Comparison of ENCODE assay signal across 10 mouse cellular contexts in genomic region chr6:39241421-39241891, GRCm38 (mm10). TPM values are rescaled to one million over a fixed set of nuclear protein-coding genes. Genes with fewer than 3 reads are reported as not detected.
DNase-seq lines count a peak whose midpoint lies in the region; ATAC-seq lines count a peak whose summit lies in the region.
"Had no signal": no experiment of that assay in that cellular context is flagged by ENCODE, and none has a peak within 500 bp of the region (broad histone marks: within the 10 kb centered on the region; RNA-seq: fewer than 3 reads in every experiment).

No protein-coding gene starts in this region.

- H3K36me3 ChIP-seq in hindbrain, embryonic 14.5 days (replicated peaks; ENCODE audit: control insufficient read depth, insufficient read depth) = no peaks in the 10 kb centered on the region
- H3K36me3 ChIP-seq in hindbrain, embryonic 16.5 days (ENCODE audit: control insufficient read depth, insufficient read depth, low read length) = no peaks in the 10 kb centered on the region

- no peak overlapping the region for H3K4me3 ChIP-seq in hindbrain, embryonic 14.5 days (replicated peaks; ENCODE audit: low read length)
- no peak overlapping the region for H3K4me3 ChIP-seq in hindbrain, embryonic 16.5 days (ENCODE audit: low read length)
- H3K4me3 ChIP-seq: myocyte had no signal

- H3K27me3 ChIP-seq in hindbrain, embryonic 14.5 days (ENCODE audit: control insufficient read depth, insufficient read depth, low read length) = no peaks in the 10 kb centered on the region
- H3K27me3 ChIP-seq in hindbrain, embryonic 16.5 days (replicated peaks; ENCODE audit: control insufficient read depth, insufficient read depth, low read length) = no peaks in the 10 kb centered on the region

- no peak for DNase-seq in hindbrain, embryonic 14.5 days (ENCODE audit: low spot score)
- peak; percentile 45 to 48 for DNase-seq in B cell, adult 2 months
- DNase-seq in adipocyte (ENCODE audit: low spot score) = peak; percentile 89
- DNase-seq in layer of hippocampus, postnatal 10 days (ENCODE audit: low spot score in 2 of 2) = peak; percentile 26 to 29
- no peak for DNase-seq in urinary bladder, postnatal 10 days (ENCODE audit: low spot score)
- no peak for DNase-seq in cerebellum, adult 8-10 months
- no peak for DNase-seq in cerebellum, postnatal 36 days
- DNase-seq: gastrocnemius, postnatal 25 days had no signal

- peaks cover 17% of the 10 kb centered on the region for H3K4me1 ChIP-seq in hindbrain, embryonic 14.5 days (replicated peaks; ENCODE audit: control insufficient read depth, insufficient read depth, low read length)
- peaks cover 16% of the 10 kb centered on the region for H3K4me1 ChIP-seq in hindbrain, embryonic 16.5 days (ENCODE audit: control insufficient read depth, insufficient read depth, low read depth, low read length)

- no peaks in the 10 kb centered on the region for H3K9me3 ChIP-seq in hindbrain, embryonic 14.5 days (ENCODE audit: control insufficient read depth, low read length)
- no peaks in the 10 kb centered on the region for H3K9me3 ChIP-seq in hindbrain, embryonic 16.5 days (ENCODE audit: control insufficient read depth, low read length)

- no peak overlapping the region for H3K4me2 ChIP-seq in hindbrain, embryonic 14.5 days (replicated peaks)
- no peak overlapping the region for H3K4me2 ChIP-seq in hindbrain, embryonic 16.5 days (ENCODE audit: low read length)

- no peak overlapping the region for H3K9ac ChIP-seq in hindbrain, embryonic 14.5 days
- H3K9ac ChIP-seq in hindbrain, embryonic 16.5 days (ENCODE audit: low read depth, low read length) = no peak overlapping the region

- H3K27ac ChIP-seq in hindbrain, embryonic 14.5 days = no peak overlapping the region
- no peak overlapping the region for H3K27ac ChIP-seq in hindbrain, embryonic 16.5 days (ENCODE audit: low read depth, low read length)

- 74% methylated on average over 4 of the region's 4 CpGs for WGBS in hindbrain, embryonic 14.5 days
- WGBS in hindbrain, embryonic 16.5 days = 75% methylated on average over 4 of the region's 4 CpGs

- 0 out of 2 replicates have a peak, but pooled peaks have one; percentile 19 for ATAC-seq in hindbrain, embryonic 14.5 days (ENCODE audit: low FRiP score)
- ATAC-seq in hindbrain, embryonic 16.5 days = no peak

RNA-seq across cellular contexts. Expression of gene Kdm7a, which starts 34.9 kb away (rescaled TPM):
- polyA plus RNA-seq in hindbrain, embryonic 14.5 days (2014; fragmentation: Nextera tagmentation; extraction: Ambion mirVana) = 5.5 TPM in 2 replicates
- 3.3 and 4.5 TPM in 2 replicates for polyA plus RNA-seq in hindbrain, embryonic 16.5 days (2015; fragmentation: Nextera tagmentation; extraction: Ambion mirVana)
- 10 to 100 TPM; 17.4 to 17.5 TPM for total RNA-seq in layer of hippocampus, postnatal 10 days (2021)

Comparison
In these comparisons a context has a peak if more than half of its experiments do, and no peak if none do; other contexts are left out.
1. DNase-seq: peak in B cell, adult 2 months (2 of 2), adipocyte (single experiment) and layer of hippocampus, postnatal 10 days (2 of 2); none in hindbrain, embryonic 14.5 days (single experiment), urinary bladder, postnatal 10 days (single experiment), cerebellum, adult 8-10 months (single experiment) and cerebellum, postnatal 36 days (0 of 2).